Mouse (Mus musculus): ENCODE measurements around the gene Olfml1. TPM values are rescaled to one million over a fixed set of nuclear protein-coding genes. Genes with fewer than 3 reads are reported as not detected.
A peak's percentile ranks its signal among the peaks of the same experiment; 100 is the strongest.

Olfml1 gene
- polyA plus RNA-seq, 1 experiment from 2014 or later = 37.9 TPM

DNA sequence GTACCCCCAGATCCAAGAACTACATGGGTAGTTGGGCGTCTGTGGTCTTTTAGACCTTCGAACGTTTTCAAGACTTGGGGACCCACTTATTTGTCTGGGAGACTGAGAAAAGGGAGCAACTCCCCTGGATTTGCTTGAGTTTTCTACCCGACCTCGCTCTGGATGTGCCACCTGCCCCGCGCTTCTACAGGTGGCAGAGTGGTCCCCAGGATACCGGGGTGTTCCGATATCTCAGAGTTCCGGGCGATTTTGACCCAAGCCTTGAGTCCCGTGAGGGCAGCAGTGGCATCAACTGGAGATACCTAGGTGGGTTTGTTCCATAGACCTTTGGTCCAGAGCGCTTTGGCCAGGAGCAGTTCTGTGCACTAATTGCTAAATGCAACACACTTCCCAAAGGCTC lies 28.2 kb downstream of the Olfml1 start:
- Histone ChIP-seq H3K4me2 (peak overlapping the region; percentile 94), H3K4me3 (peak overlapping the region; percentile 53), H3K9ac (peak overlapping the region; percentile 37; the same call in 1 of the 2 replicates), H3K27ac (no peak overlapping the region), H3K9me3 (no peaks in the 10 kb centered on the region), H3K36me3 (peaks cover 8% of the 10 kb centered on the region; the same call in 1 of the 2 replicates), H3K4me1 (peaks cover 14% of the 10 kb centered on the region), H3K27me3 (no peaks in the 10 kb centered on the region)
- no peak for ATAC-seq (ENCODE audit: insufficient number of reproducible peaks, low FRiP score, low TSS enrichment, low read depth)
- WGBS = 13% methylated on average over 13 of the region's 13 CpGs

DNA sequence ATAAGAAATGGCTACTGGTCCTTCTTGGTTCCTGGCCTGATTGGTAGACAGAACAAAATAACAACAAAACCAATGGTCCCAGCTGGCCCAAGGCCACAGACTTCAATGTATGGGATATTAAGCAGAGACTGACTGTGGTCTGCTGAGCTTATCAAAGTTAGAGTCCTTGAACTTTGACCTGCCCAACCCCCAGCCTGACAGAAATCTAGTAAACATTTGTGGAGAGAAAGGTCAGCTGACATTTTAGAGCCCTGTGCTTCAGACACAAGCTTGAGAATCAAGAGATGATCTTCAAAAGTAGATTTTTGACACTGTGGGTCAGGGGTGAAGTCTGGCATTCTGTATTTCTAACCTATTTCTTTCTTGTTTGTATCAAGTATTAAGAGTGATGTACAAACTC lies 29.5 kb downstream of the Olfml1 start:
- Histone ChIP-seq H3K27ac (no peak overlapping the region), H3K4me2 (no peak overlapping the region), H3K4me1 (peaks cover 14% of the 10 kb centered on the region), H3K4me3 (no peak overlapping the region), H3K27me3 (no peaks in the 10 kb centered on the region), H3K9ac (no peak overlapping the region), H3K36me3 (no peaks in the 10 kb centered on the region), H3K9me3 (no peaks in the 10 kb centered on the region)
- ATAC-seq (ENCODE audit: insufficient number of reproducible peaks, low FRiP score, low TSS enrichment, low read depth) = no peak

DNA sequence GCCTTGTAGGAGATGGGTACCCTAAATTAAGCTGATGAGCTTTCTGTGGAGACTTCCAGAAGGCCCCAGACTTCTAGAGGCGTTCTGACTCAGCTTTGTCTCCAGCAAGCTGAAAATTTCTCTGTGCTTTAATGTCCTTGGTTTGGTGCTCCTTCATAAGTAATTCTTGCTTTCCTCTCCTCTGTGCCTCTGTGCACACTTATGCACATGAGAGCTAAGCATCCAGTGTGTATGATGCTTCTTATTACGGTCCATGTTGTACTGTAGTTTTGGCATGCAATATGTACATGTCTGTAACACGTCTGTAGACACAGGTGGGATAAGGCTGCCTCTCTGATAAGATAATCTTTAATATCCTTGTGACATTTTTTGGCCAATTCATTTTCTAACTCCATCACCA lies 30.7 kb downstream of the Olfml1 start:
- Histone ChIP-seq H3K27me3 (no peaks in the 10 kb centered on the region), H3K27ac (no peak overlapping the region), H3K4me2 (no peak overlapping the region), H3K9ac (no peak overlapping the region), H3K4me1 (peaks cover 14% of the 10 kb centered on the region), H3K4me3 (no peak overlapping the region), H3K36me3 (no peaks in the 10 kb centered on the region), H3K9me3 (no peaks in the 10 kb centered on the region)
- WGBS = 82% methylated on average over 3 of the region's 3 CpGs
- no peak for ATAC-seq (ENCODE audit: insufficient number of reproducible peaks, low FRiP score, low TSS enrichment, low read depth)

DNA sequence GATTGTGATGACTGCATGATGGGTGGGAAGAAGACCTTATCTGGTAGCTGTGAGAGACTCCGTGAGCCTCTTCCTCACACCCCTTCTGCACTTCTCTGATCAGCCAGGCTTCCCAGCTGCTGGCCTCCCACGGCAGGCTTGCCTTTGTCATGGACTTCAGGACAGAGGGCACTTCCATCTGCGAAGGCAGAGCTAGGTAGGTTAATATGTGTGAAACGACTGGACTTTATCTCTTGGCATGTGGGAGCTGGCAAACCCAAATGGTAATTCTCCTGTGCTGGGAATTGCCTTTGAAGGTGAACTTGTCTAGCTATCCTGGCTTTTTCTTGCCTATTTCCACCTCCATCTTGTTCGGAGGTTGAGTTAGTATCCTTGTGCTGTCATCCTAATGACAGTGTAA lies 33.4 kb downstream of the Olfml1 start:
- Histone ChIP-seq H3K27me3 (no peaks in the 10 kb centered on the region), H3K36me3 (no peaks in the 10 kb centered on the region), H3K4me3 (no peak overlapping the region), H3K4me2 (no peak overlapping the region), H3K4me1 (no peaks in the 10 kb centered on the region), H3K27ac (no peak overlapping the region), H3K9ac (no peak overlapping the region), H3K9me3 (no peaks in the 10 kb centered on the region)
- ATAC-seq (ENCODE audit: insufficient number of reproducible peaks, low FRiP score, low TSS enrichment, low read depth) = no peak
- 71% methylated on average over 5 of the region's 5 CpGs for WGBS

DNA sequence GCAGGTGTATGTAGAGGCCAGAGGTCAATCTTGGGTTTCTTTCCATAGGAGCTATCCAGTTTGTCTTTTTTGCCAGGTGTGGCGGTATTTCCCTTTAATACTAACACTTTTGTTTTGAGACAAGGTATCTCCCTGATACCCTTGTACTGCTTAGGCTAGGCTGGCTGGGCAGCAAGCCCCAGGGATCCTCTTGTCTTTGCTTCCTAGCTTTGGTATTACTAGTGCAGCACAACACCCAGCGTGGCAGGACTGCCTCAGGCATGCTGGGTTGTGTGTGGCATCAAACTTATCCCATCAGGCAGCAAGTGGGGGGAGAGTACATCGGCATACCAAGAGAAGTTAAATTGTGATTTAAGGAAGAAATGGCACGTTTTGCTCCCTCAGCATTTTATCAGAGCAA lies 35.3 kb downstream of the Olfml1 start:
- H3K9me3 ChIP-seq = no peaks in the 10 kb centered on the region
- no peak overlapping the region for H3K9ac ChIP-seq
- WGBS = 83% methylated on average over 4 of the region's 4 CpGs
- no peak for ATAC-seq (ENCODE audit: insufficient number of reproducible peaks, low FRiP score, low TSS enrichment, low read depth)
- H3K27ac ChIP-seq = no peak overlapping the region
- no peaks in the 10 kb centered on the region for H3K4me1 ChIP-seq
- no peaks in the 10 kb centered on the region for H3K27me3 ChIP-seq
- no peak overlapping the region for H3K4me2 ChIP-seq
- H3K36me3 ChIP-seq = no peaks in the 10 kb centered on the region
- H3K4me3 ChIP-seq = no peak overlapping the region

DNA sequence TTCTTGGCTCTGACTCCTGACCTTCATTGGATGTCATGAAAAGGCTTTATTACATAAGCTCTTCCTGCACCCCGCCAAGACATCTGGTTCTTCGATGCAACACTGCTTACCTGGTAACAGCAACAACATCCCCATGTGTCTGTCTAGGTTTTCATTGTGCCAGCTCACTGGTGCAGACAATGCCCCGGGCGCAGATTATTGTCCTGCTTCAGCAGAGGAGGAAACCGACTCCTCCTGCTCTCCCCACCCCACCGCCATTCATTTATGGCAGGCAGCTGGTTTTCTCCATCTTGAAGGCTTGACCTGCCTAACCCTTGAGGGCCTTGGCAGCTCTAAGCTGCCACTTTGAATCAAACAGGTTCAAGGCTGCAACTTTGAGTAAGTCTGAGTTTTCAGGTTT lies 35.7 kb downstream of the Olfml1 start:
- H3K9ac ChIP-seq = no peak overlapping the region
- no peak overlapping the region for H3K4me2 ChIP-seq
- no peak for ATAC-seq (ENCODE audit: insufficient number of reproducible peaks, low FRiP score, low TSS enrichment, low read depth)
- no peaks in the 10 kb centered on the region for H3K27me3 ChIP-seq
- no peaks in the 10 kb centered on the region for H3K36me3 ChIP-seq
- 57% methylated on average over 6 of the region's 6 CpGs for WGBS
- no peaks in the 10 kb centered on the region for H3K9me3 ChIP-seq
- no peak overlapping the region for H3K27ac ChIP-seq
- no peak overlapping the region for H3K4me3 ChIP-seq
- H3K4me1 ChIP-seq = no peaks in the 10 kb centered on the region

DNA sequence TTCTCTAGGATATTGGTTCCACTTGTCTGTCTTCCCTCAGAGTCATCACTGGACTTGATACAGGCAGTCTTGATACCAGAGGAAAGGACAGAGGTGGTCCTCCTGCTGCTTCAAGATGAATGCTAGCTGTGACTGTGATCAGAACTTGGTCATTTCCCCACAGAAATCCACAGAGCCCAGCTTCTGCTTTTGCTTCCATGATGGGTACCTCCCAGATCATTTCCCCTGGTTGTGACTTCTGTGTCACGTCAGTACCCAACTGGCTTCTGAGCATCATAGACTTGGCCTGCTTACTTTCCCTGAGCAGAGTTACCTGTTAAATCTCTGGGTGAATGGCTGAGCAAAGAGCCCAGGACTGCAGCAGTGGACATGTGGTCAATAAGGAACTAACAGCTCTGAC lies 40.5 kb downstream of the Olfml1 start:
- H3K27me3 ChIP-seq = no peaks in the 10 kb centered on the region
- H3K4me1 ChIP-seq = no peaks in the 10 kb centered on the region
- H3K4me3 ChIP-seq = no peak overlapping the region
- no peak for ATAC-seq (ENCODE audit: insufficient number of reproducible peaks, low FRiP score, low TSS enrichment, low read depth)
- H3K27ac ChIP-seq = no peak overlapping the region
- H3K9me3 ChIP-seq = no peaks in the 10 kb centered on the region
- 89% methylated on average over 1 of the region's 1 CpGs for WGBS
- no peak overlapping the region for H3K9ac ChIP-seq
- H3K4me2 ChIP-seq = no peak overlapping the region
- no peaks in the 10 kb centered on the region for H3K36me3 ChIP-seq

DNA sequence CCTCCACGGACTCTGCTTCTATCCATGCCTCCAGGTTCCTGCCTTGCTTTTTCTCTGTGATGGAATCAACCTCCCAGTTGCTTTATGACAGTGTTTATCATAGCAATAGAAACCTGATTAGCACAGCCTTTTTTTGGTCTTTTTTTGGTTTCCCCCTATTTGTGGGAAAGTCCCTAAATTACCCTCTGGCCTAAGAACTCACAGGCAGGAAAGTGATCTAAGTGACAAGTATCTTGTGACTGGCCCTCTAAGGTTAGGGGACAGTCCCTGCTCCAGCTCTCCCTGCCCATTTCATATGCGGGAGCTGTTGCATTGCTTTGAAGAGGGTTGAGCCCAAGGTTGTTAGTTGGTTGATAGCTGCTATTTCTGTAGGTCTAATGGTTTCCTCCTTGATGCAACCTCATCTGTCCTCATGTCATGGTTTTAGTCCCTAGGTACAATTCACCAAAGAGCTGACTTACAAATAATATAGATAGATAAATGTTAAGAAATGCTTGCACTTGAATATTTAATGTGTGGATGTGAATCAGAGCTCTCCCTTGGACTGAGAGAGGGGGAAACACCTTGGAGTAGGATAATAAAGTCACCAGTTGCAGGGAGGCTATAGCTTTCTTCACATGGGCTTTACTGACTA lies 42.5 kb downstream of the Olfml1 start:
- ATAC-seq (ENCODE audit: insufficient number of reproducible peaks, low FRiP score, low TSS enrichment, low read depth) = no peak
- H3K9ac ChIP-seq = no peak overlapping the region
- WGBS = 94% methylated on average over 2 of the region's 2 CpGs
- H3K27me3 ChIP-seq = no peaks in the 10 kb centered on the region
- no peak overlapping the region for H3K4me3 ChIP-seq
- no peaks in the 10 kb centered on the region for H3K36me3 ChIP-seq
- no peaks in the 10 kb centered on the region for H3K4me1 ChIP-seq
- H3K4me2 ChIP-seq = no peak overlapping the region
- no peak overlapping the region for H3K27ac ChIP-seq
- H3K9me3 ChIP-seq = no peaks in the 10 kb centered on the region

DNA sequence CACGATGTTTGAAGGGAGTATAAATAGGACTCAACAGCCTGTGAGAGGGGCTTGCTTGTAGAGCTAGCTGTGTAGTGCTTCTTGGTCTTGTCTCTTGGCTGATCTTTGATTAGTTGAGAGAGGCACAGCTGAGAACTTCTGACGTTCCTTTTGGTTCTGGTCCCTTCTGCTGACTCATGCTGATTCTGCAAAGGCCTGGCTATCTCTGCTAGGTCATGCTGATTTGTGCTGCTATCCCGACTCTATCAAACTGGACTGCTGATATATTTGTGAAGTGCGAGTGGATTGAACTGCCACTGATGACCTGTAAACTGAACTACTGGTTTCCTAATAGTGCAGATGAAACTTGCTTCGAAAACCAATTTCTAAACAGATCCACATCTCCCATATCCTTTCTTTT lies 43.6 kb downstream of the Olfml1 start:
- no peak for ATAC-seq (ENCODE audit: insufficient number of reproducible peaks, low FRiP score, low TSS enrichment, low read depth)
- 85% methylated on average over 5 of the region's 5 CpGs for WGBS
- no peaks in the 10 kb centered on the region for H3K9me3 ChIP-seq
- H3K36me3 ChIP-seq = no peaks in the 10 kb centered on the region
- H3K4me2 ChIP-seq = no peak overlapping the region
- H3K27me3 ChIP-seq = no peaks in the 10 kb centered on the region
- no peak overlapping the region for H3K4me3 ChIP-seq
- no peaks in the 10 kb centered on the region for H3K4me1 ChIP-seq
- no peak overlapping the region for H3K27ac ChIP-seq
- H3K9ac ChIP-seq = no peak overlapping the region

DNA sequence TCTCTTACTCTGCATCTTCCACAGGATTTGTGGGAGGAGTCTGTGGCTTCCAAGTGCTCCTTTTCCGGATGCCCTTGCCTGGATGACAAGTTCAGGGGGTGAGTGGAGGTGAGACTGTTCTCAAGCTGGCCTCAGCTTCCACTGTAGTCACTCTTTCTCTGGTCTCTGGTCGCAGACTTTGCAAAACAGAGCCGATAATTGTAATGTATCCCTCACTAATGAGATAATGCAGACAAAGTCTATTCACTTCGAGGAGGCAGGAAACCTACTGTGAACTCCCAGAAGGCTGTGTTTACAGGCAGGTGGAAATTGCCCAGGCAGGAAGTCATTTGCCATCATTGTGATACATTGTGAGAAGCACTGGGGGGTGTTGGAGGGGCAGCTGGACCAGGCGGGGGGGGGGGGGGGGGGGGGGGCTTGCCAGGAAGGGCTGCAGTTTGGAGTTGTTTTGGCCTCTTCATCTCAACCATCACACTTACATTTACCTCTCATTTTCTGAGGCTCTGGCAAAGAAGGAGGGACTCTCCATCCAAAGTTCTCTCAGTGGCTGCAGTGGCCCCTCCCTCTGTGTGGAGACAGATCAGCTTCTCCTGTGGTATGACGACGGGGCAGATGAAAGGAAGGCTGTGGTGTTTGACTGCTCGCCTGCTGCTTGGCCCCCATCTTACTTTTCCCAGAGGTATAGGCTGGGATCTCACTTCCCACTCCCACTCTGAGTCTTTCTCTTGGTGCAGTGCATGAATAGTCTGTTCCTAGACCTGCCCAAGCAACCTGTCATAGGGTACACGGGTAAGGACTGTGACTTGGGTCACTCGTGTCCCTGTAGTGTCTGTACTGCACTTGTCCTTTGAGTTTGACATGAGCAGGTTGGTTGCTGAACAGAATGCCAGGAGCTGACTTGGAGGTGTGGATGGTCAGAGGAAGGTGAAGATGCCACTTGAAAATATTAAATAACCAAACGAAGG lies 51.1 kb downstream of the Olfml1 start:
- 0 out of 2 replicates have a peak, but pooled peaks have one; percentile 49 for ATAC-seq (ENCODE audit: insufficient number of reproducible peaks, low FRiP score, low TSS enrichment, low read depth)
- H3K4me2 ChIP-seq = no peak overlapping the region
- 29% methylated on average over 10 of the region's 11 CpGs for WGBS

DNA sequence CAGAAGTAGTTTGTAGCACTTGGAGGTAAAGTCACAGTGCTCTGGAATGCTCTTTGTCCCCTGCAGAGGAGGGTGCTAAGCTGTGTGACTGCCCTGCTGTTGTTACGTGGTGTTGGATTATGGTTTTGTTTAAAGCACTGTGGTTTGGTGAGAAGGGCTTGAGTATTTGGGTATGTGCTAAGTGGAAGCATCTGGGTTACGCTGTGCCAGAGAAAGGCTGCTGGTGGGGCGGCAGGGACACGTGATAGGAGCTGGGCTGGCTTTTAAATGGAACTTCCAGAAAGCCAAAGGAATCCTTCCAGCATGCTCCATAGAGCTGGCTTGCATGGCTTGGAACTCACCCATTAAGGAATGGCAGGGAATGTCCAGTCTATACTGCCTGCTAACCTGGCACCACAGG lies 52.0 kb downstream of the Olfml1 start:
- H3K4me1 ChIP-seq = peaks cover 12% of the 10 kb centered on the region
- peak; percentile 63; the same call in 1 of the 2 replicates for ATAC-seq (ENCODE audit: insufficient number of reproducible peaks, low FRiP score, low TSS enrichment, low read depth)
- no peaks in the 10 kb centered on the region for H3K27me3 ChIP-seq
- no peak overlapping the region for H3K9ac ChIP-seq
- H3K36me3 ChIP-seq = no peaks in the 10 kb centered on the region
- WGBS = 32% methylated on average over 4 of the region's 4 CpGs
- no peak overlapping the region for H3K4me2 ChIP-seq
- no peak overlapping the region for H3K4me3 ChIP-seq
- peak overlapping the region; percentile 52 for H3K27ac ChIP-seq
- H3K9me3 ChIP-seq = no peaks in the 10 kb centered on the region

More for the DNA sequence above, 51.1 kb downstream of the Olfml1 start:
- Histone ChIP-seq H3K9ac (no peak overlapping the region), H3K4me3 (no peak overlapping the region), H3K4me1 (peaks cover 12% of the 10 kb centered on the region), H3K27me3 (no peaks in the 10 kb centered on the region), H3K27ac (0 out of 2 replicates have a peak overlapping the region, but pooled peaks have one; percentile 33), H3K36me3 (no peaks in the 10 kb centered on the region), H3K9me3 (no peaks in the 10 kb centered on the region)

DNA sequence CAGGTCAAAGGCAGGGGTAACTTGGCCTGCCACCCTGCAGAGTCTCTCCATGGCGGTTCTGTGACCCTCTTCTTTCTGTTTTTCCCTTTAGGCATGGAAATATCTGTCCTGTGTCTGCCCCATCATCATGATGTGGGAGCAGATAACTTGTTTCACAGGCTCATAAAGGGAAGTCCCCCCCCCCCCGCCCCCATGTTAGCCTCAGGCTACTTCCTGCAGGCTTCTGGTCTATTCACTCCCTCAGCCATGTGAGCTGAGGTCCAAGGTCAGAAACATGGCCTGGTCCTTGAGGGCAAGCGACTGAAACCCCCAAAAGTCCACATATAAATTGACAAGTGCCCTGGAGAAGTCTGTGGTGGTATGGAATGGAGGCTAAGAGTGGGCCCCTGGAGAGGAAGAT lies 52.9 kb downstream of the Olfml1 start:
- WGBS = 73% methylated on average over 3 of the region's 3 CpGs
- Histone ChIP-seq H3K36me3 (no peaks in the 10 kb centered on the region), H3K27me3 (no peaks in the 10 kb centered on the region), H3K4me1 (peaks cover 12% of the 10 kb centered on the region), H3K27ac (no peak overlapping the region), H3K4me3 (no peak overlapping the region), H3K4me2 (no peak overlapping the region), H3K9me3 (no peaks in the 10 kb centered on the region), H3K9ac (no peak overlapping the region)
- ATAC-seq (ENCODE audit: insufficient number of reproducible peaks, low FRiP score, low TSS enrichment, low read depth) = no peak
